Mouse (Mus musculus): ENCODE results near the gene Fbxw28. TPM values are rescaled to one million over a fixed set of nuclear protein-coding genes. Genes with fewer than 3 reads are reported as not detected.

The Fbxw28 gene
- not detected in 4 replicates for total RNA-seq (2023; ENCODE audit: inconsistent age)

DNA sequence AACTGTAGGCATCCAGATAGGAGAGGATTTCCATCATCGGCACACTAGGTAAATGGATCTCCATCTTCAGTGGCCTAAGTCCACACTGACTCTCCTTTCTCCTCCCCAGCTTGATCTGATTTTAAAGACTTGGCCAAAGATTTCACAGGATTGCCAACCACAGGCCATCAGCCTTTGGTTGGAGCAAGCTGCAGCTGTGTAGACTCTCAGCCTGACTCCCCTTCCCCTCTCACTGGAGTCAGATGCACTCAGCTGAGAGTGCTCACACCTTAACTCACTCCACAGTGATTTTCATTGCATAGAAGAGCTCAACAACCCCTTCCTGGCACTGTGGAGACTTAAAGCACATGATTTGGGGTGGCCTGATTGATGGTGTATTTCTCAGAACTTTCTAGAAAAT lies at the start of gene Fbxw28:
Gene Fbxw28 (minus strand): TSS at position 101 of the 400 bp plus-strand sequence.

DNA sequence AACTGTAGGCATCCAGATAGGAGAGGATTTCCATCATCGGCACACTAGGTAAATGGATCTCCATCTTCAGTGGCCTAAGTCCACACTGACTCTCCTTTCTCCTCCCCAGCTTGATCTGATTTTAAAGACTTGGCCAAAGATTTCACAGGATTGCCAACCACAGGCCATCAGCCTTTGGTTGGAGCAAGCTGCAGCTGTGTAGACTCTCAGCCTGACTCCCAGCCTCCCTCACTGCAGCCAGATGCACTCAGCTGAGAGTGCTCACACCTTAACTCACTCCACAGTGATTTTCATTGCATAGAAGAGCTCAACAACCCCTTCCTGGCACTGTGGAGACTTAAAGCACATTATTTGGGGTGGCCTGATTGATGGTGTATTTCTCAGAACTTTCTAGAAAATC lies 51.9 kb downstream of the Fbxw28 start, which contains the start of gene Fbxw14:
Gene Fbxw14 (minus strand): TSS at position 101 of the 400 bp plus-strand sequence.

Other genes starting within 250 kb of the Fbxw28 start
- 0.24 to 0.51 TPM (median 0.28 TPM) in 4 replicates for gene Plxnb1, start 244.3 kb downstream of the Fbxw28 start, total RNA-seq (2023; ENCODE audit: inconsistent age)
- not detected in 4 replicates for gene Fbxw21, start 177.6 kb downstream of the Fbxw28 start, total RNA-seq (2023; ENCODE audit: inconsistent age)
- 0.39 TPM in 1 of 4 replicates, not detected in the others for gene Fbxw13, start 143.7 kb downstream of the Fbxw28 start, total RNA-seq (2023; ENCODE audit: inconsistent age)
- not detected in 4 replicates for gene Fbxw20, start 104.9 kb downstream of the Fbxw28 start, total RNA-seq (2023; ENCODE audit: inconsistent age)
- gene Fbxw14, start 52.0 kb downstream of the Fbxw28 start, total RNA-seq (2023; ENCODE audit: inconsistent age): not detected in 4 replicates
- not detected in 4 replicates for gene Fbxw22, start 64.6 kb upstream of the Fbxw28 start, total RNA-seq (2023; ENCODE audit: inconsistent age)
- gene Fbxw16, start 109.5 kb upstream of the Fbxw28 start, total RNA-seq (2023; ENCODE audit: inconsistent age): not detected in 4 replicates
- gene Fbxw19, start 156.2 kb upstream of the Fbxw28 start, total RNA-seq (2023; ENCODE audit: inconsistent age): not detected in 4 replicates
- gene Fbxw15, start 228.6 kb upstream of the Fbxw28 start, total RNA-seq (2023; ENCODE audit: inconsistent age): not detected in 4 replicates